ENCODE assay signal across 8 mouse cellular contexts in genomic region chr2:30967352-30968327, GRCm38 (mm10). TPM values are rescaled to one million over a fixed set of nuclear protein-coding genes. Genes with fewer than 3 reads are reported as not detected.
DNase-seq lines count a peak whose midpoint lies in the region; ATAC-seq and TF ChIP-seq lines count a peak whose summit lies in the region.

TSS of gene Tor1a (minus strand) at chr2:30967933.

- H3K79me2 ChIP-seq in CH12.LX (replicated peaks; ENCODE audit: control insufficient read depth, extremely low read depth, insufficient read depth, poor library complexity, severe bottlenecking): peaks cover 19% of the 10 kb centered on the region

- peak; percentile 96 for TF ChIP-seq POLR2A in CH12.LX (IDR thresholded peaks at IDR 0.05; ENCODE audit: low read depth, low read length)
- peak; percentile 82 for TF ChIP-seq POLR2A in testis, adult 2 months (IDR thresholded peaks at IDR 0.05; ENCODE audit: control insufficient read depth, low read depth, low read length)

- peak within 1 kb of the TSS; percentile 67 for H3K4me2 ChIP-seq in CH12.LX (ENCODE audit: insufficient read depth, low read depth, poor library complexity, severe bottlenecking)
- H3K4me2 ChIP-seq in forebrain, embryonic 12.5 days: peak within 1 kb of the TSS; percentile 93
- H3K4me2 ChIP-seq in heart, postnatal 0 days (ENCODE audit: low read depth, low read length): peak within 1 kb of the TSS; percentile 88
- H3K4me2 ChIP-seq in liver, embryonic 16.5 days (ENCODE audit: low read depth, low read length): peak within 1 kb of the TSS; percentile 81
- H3K4me2 ChIP-seq in neural tube, embryonic 13.5 days: peak within 1 kb of the TSS; percentile 99

- in situ Hi-C loops in CH12.LX (cut with MboI; ENCODE audit: low pct_ligation_motif_present, low pct_unique_long_range_greater_than_20kb, low sequenced_read_pairs): no loop called here

- H3K9ac ChIP-seq in CH12.LX (ENCODE audit: insufficient read depth, low read depth): peak within 1 kb of the TSS; percentile 90
- H3K9ac ChIP-seq in forebrain, embryonic 12.5 days: peak within 1 kb of the TSS; percentile 83
- peak within 1 kb of the TSS; percentile 93 for H3K9ac ChIP-seq in heart, postnatal 0 days (replicated peaks; ENCODE audit: low read depth, low read length)
- H3K9ac ChIP-seq in liver, embryonic 16.5 days (ENCODE audit: low read depth, low read length): peak within 1 kb of the TSS; percentile 95
- H3K9ac ChIP-seq in neural tube, embryonic 13.5 days: peak within 1 kb of the TSS; percentile 97

- H3K27ac ChIP-seq in CH12.LX (ENCODE audit: insufficient read depth, low read depth): peak within 1 kb of the TSS; percentile 56
- peak within 1 kb of the TSS; percentile 57; the same call in 1 of the 2 replicates for H3K27ac ChIP-seq in forebrain, embryonic 12.5 days
- peak within 1 kb of the TSS; percentile 75 for H3K27ac ChIP-seq in heart, postnatal 0 days (ENCODE audit: low read depth)
- H3K27ac ChIP-seq in liver, embryonic 16.5 days (ENCODE audit: low read length): peak within 1 kb of the TSS; percentile 87
- peak within 1 kb of the TSS; percentile 77 for H3K27ac ChIP-seq in neural tube, embryonic 13.5 days (replicated peaks)
- H3K27ac ChIP-seq in testis, adult 2 months (ENCODE audit: control insufficient read depth, insufficient read depth, low read depth, low read length): peak within 1 kb of the TSS; percentile 78

- no peak for TF ChIP-seq EP300 in CH12.LX (IDR thresholded peaks at IDR 0.05; ENCODE audit: low read length)
- no peak for TF ChIP-seq EP300 in heart, postnatal 0 days (IDR thresholded peaks at IDR 0.05; ENCODE audit: low read depth)

- peak within 1 kb of the TSS; percentile 87 to 99 (median 98) for H3K4me3 ChIP-seq in CH12.LX (replicated peaks in 1 of 3; ENCODE audit: low read depth in 2 of 3, low read length in 2 of 3, poor library complexity in 1 of 3)
- H3K4me3 ChIP-seq in forebrain, embryonic 12.5 days (replicated peaks): peak within 1 kb of the TSS; percentile 89
- H3K4me3 ChIP-seq in heart, postnatal 0 days (ENCODE audit: low read depth, low read length): peak within 1 kb of the TSS; percentile 87
- peak within 1 kb of the TSS; percentile 97 for H3K4me3 ChIP-seq in liver, embryonic 16.5 days (ENCODE audit: low read depth, low read length)
- H3K4me3 ChIP-seq in neural tube, embryonic 13.5 days: peak within 1 kb of the TSS; percentile 98
- H3K4me3 ChIP-seq in testis, adult 2 months (ENCODE audit: control insufficient read depth, low read depth, low read length): peak within 1 kb of the TSS; percentile 98

- no peaks in the 10 kb centered on the region for H3K9me3 ChIP-seq in CH12.LX (replicated peaks; ENCODE audit: low read length)
- H3K9me3 ChIP-seq in forebrain, embryonic 12.5 days: no peaks in the 10 kb centered on the region
- no peaks in the 10 kb centered on the region for H3K9me3 ChIP-seq in heart, postnatal 0 days (replicated peaks; ENCODE audit: control insufficient read depth, low read length)
- no peaks in the 10 kb centered on the region for H3K9me3 ChIP-seq in liver, embryonic 16.5 days (replicated peaks; ENCODE audit: control insufficient read depth, low read length)
- no peaks in the 10 kb centered on the region for H3K9me3 ChIP-seq in neural tube, embryonic 13.5 days

- dilution Hi-C loops in CH12.LX (cut with MboI; ENCODE audit: extremely low pct_ligation_motif_present, extremely low pct_unique_long_range_greater_than_20kb, low sequenced_read_pairs): no loop called here

- no peaks in the 10 kb centered on the region for H3K27me3 ChIP-seq in CH12.LX (replicated peaks)
- no peaks in the 10 kb centered on the region for H3K27me3 ChIP-seq in forebrain, embryonic 12.5 days
- H3K27me3 ChIP-seq in heart, postnatal 0 days (ENCODE audit: control insufficient read depth, insufficient read depth, low read length): no peaks in the 10 kb centered on the region
- H3K27me3 ChIP-seq in liver, embryonic 16.5 days (ENCODE audit: control insufficient read depth, insufficient read depth, low read depth, low read length): no peaks in the 10 kb centered on the region
- no peaks in the 10 kb centered on the region for H3K27me3 ChIP-seq in neural tube, embryonic 13.5 days
- H3K27me3 ChIP-seq in testis, adult 2 months (ENCODE audit: control insufficient read depth, insufficient read depth, low read length): no peaks in the 10 kb centered on the region

- WGBS in forebrain, embryonic 12.5 days: 1% methylated on average over 59 of the region's 59 CpGs
- 2% methylated on average over 59 of the region's 59 CpGs for WGBS in heart, postnatal 0 days
- 2% methylated on average over 59 of the region's 59 CpGs for WGBS in liver, embryonic 16.5 days (ENCODE audit: insufficient replicate concordance)
- WGBS in neural tube, embryonic 13.5 days: 2% methylated on average over 59 of the region's 59 CpGs

- TF ChIP-seq CTCF in CH12.LX (conservative IDR thresholded peaks at IDR 0.05 in 1 of 2, IDR thresholded peaks at IDR 0.05 in 1 of 2; ENCODE audit: low read depth in 2 of 2, low read length in 2 of 2): no peak
- TF ChIP-seq CTCF in heart, postnatal 0 days (IDR thresholded peaks at IDR 0.05; ENCODE audit: low read depth): no peak
- no peak for TF ChIP-seq CTCF in testis, adult 2 months (IDR thresholded peaks at IDR 0.05; ENCODE audit: control insufficient read depth, insufficient read depth, insufficient replicate concordance, low read depth, low read length)

- peaks cover 30 to 58% of the 10 kb centered on the region in 2 experiments for H3K36me3 ChIP-seq in CH12.LX (replicated peaks in 1 of 2; ENCODE audit: control insufficient read depth in 1 of 2, insufficient read depth in 1 of 2, low read length in 1 of 2)
- H3K36me3 ChIP-seq in forebrain, embryonic 12.5 days (replicated peaks): peaks cover 42% of the 10 kb centered on the region
- H3K36me3 ChIP-seq in heart, postnatal 0 days (replicated peaks; ENCODE audit: control insufficient read depth, insufficient read depth, low read length): peaks cover 31% of the 10 kb centered on the region
- H3K36me3 ChIP-seq in liver, embryonic 16.5 days (ENCODE audit: control insufficient read depth, insufficient read depth): peaks cover 16% of the 10 kb centered on the region
- H3K36me3 ChIP-seq in neural tube, embryonic 13.5 days: peaks cover 40% of the 10 kb centered on the region
- H3K36me3 ChIP-seq in testis, adult 2 months (ENCODE audit: control insufficient read depth, insufficient read depth, low read length): peaks cover 3% of the 10 kb centered on the region; the same call in 1 of the 2 replicates

- DNase-seq in CH12.LX (ENCODE audit: extremely low read depth): peak; percentile 87
- DNase-seq in c-Kit-positive CD71-positive TER-119-negative erythroid progenitor cells, embryonic 14.5 days (ENCODE audit: low read depth): peak; percentile 85
- DNase-seq in heart, postnatal 0 days (ENCODE audit: low spot score): peak; percentile 84
- DNase-seq in kidney, postnatal 4 days: peak; percentile 91 to 94

- ATAC-seq in forebrain, embryonic 12.5 days (ENCODE audit: low FRiP score): peak; percentile 95
- ATAC-seq in heart, postnatal 0 days (ENCODE audit: insufficient read depth, low read depth): peak; percentile 94
- peak; percentile 94 for ATAC-seq in liver, embryonic 16.5 days (ENCODE audit: low read depth)
- peak; percentile 95 for ATAC-seq in neural tube, embryonic 13.5 days (ENCODE audit: low read depth)

- no peak for TF ChIP-seq RAD21 in CH12.LX (IDR thresholded peaks at IDR 0.05; ENCODE audit: low read depth, low read length)

- H3K4me1 ChIP-seq in CH12.LX (ENCODE audit: control insufficient read depth in 1 of 2, insufficient read depth in 2 of 2): peaks cover 3 to 19% of the 10 kb centered on the region in 2 experiments
- H3K4me1 ChIP-seq in forebrain, embryonic 12.5 days: peaks cover 29% of the 10 kb centered on the region
- peaks cover 11% of the 10 kb centered on the region; the same call in 1 of the 2 replicates for H3K4me1 ChIP-seq in heart, postnatal 0 days (ENCODE audit: control insufficient read depth, insufficient read depth)
- H3K4me1 ChIP-seq in liver, embryonic 16.5 days (ENCODE audit: control insufficient read depth, low read depth, low read length): peaks cover 17% of the 10 kb centered on the region
- H3K4me1 ChIP-seq in neural tube, embryonic 13.5 days (replicated peaks): peaks cover 29% of the 10 kb centered on the region
- peaks cover 7% of the 10 kb centered on the region for H3K4me1 ChIP-seq in testis, adult 2 months (ENCODE audit: control insufficient read depth, insufficient read depth, low read length)

TF ChIP-seq in CH12.LX, 34 proteins besides CTCF, POLR2A, EP300 and RAD21 (continues in another document):
- TF ChIP-seq MYC (IDR thresholded peaks at IDR 0.05; ENCODE audit: low read depth, low read length): no peak
- TF ChIP-seq TBP (conservative IDR thresholded peaks at IDR 0.05; ENCODE audit: low read depth, low read length): 0 out of 2 replicates have a peak, but pooled peaks have one; percentile 32
- TF ChIP-seq NRF1 (IDR thresholded peaks at IDR 0.05; ENCODE audit: low read depth, low read length): peak; percentile 87
- no peak for TF ChIP-seq JUN (IDR thresholded peaks at IDR 0.05; ENCODE audit: insufficient read depth, low read depth, low read length)
- no peak for TF ChIP-seq USF1 (IDR thresholded peaks at IDR 0.05; ENCODE audit: low read depth, low read length)
- TF ChIP-seq RCOR1 (conservative IDR thresholded peaks at IDR 0.05; ENCODE audit: low read depth, low read length): peak; percentile 91
- no peak for TF ChIP-seq PAX5 (IDR thresholded peaks at IDR 0.05; ENCODE audit: low read length)
- no peak for TF ChIP-seq SMC3 (IDR thresholded peaks at IDR 0.05; ENCODE audit: low read depth, low read length)
- TF ChIP-seq CHD1 (IDR thresholded peaks at IDR 0.05; ENCODE audit: low read depth, low read length): no peak
- TF ChIP-seq TCF12 (IDR thresholded peaks at IDR 0.05; ENCODE audit: low read depth, low read length): peak; percentile 81
- peak; percentile 96 for TF ChIP-seq HCFC1 (IDR thresholded peaks at IDR 0.05; ENCODE audit: low read depth, low read length)
- no peak for TF ChIP-seq BHLHE40 (IDR thresholded peaks at IDR 0.05; ENCODE audit: low read depth, low read length)
- TF ChIP-seq CHD2 (IDR thresholded peaks at IDR 0.05; ENCODE audit: low read length): no peak
- TF ChIP-seq ZMIZ1 (IDR thresholded peaks at IDR 0.05; ENCODE audit: low read depth, low read length): peak; percentile 89

RNA-seq across cellular contexts. Expression of gene Tor1a, which starts in this region (rescaled TPM):
- total RNA-seq in CH12.LX (2012; rRNA removed) (44.9 and 49.5 TPM in 2 replicates), CH12.LX (2014; rRNA removed) (58.2 and 69.6 TPM in 2 replicates)
- 35.0 and 45.6 TPM in 2 replicates for polyA plus RNA-seq in CH12.LX (2012; ENCODE audit: insufficient read length, low read depth)
- polyA plus RNA-seq in forebrain, embryonic 12.5 days (2016; fragmentation: Nextera tagmentation; extraction: Ambion mirVana): 85.4 and 86.1 TPM in 2 replicates
- total RNA-seq in heart, postnatal 0 days (2014; rRNA removed; ENCODE audit: low replicate concordance): 27.1 and 43.9 TPM in 2 replicates
- polyA plus RNA-seq in heart, postnatal 0 days (2015; fragmentation: Nextera tagmentation; extraction: Ambion mirVana): 32.7 and 35.0 TPM in 2 replicates
- polyA plus RNA-seq in liver, embryonic 16.5 days (2015; fragmentation: Nextera tagmentation; extraction: Ambion mirVana): 36.0 and 36.3 TPM in 2 replicates
- 92.3 and 105 TPM in 2 replicates for polyA plus RNA-seq in neural tube, embryonic 13.5 days (2015; fragmentation: Nextera tagmentation; extraction: Ambion mirVana)
- polyA plus RNA-seq in testis, adult 2 months (2012; rRNA removed): 10.5 and 11.1 TPM in 2 replicates

Comparison
In these comparisons a context has a peak if more than half of its experiments do, and no peak if none do; other contexts are left out.
1. Peak in every context shown above with its lines: DNase-seq, ATAC-seq, H3K4me3 ChIP-seq and H3K27ac ChIP-seq.